Mouse (Mus musculus): ENCODE measurements around the gene Gm7138. TPM values are rescaled to one million over a fixed set of nuclear protein-coding genes. Genes with fewer than 3 reads are reported as not detected.
A peak's percentile ranks its signal among the peaks of the same experiment; 100 is the strongest.
"Not testable (repeated sequence)": the region's sequence is repeated elsewhere in the genome, so short reads cannot be mapped to it uniquely, and the experiment has no call there.

Gm7138 gene
- not detected for total RNA-seq (2021)
- long read RNA-seq, experiment 1 = 0 reads
- long read RNA-seq, experiment 2 = 0 reads

GRCm38 (mm10) chr10:77776844-77777243 is at the start of gene Gm7138:
Gene Gm7138, minus strand, starts transcription at chr10:77776944.
- DNase-seq (ENCODE audit: low spot score in 2 of 2); intact Hi-C loops (cut with DNase I): not testable (repeated sequence)

GRCm38 (mm10) chr10:77819203-77819602 is 42.5 kb upstream of the Gm7138 start:
- intact Hi-C loops (cut with DNase I) = no loop called here
- no peak for DNase-seq (ENCODE audit: low spot score in 2 of 2)

DNA sequence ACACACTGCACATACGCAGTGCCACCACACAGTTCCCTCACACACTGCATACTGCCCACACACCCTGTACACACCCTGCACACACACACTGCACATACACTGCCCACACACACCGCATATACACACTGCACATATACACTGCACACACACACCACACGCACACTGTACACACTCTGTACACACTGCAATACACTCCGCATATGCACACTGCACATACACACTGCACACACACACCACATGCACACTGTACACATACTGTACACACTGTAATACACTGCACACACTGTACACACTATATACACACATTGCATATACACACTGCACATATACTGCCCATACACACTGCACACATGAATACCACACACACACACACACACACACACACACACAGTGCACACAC is 41.8 kb upstream of the Gm7138 start:
- intact Hi-C loops (cut with DNase I) = no loop called here
- DNase-seq (ENCODE audit: low spot score in 2 of 2) = no peak

DNA sequence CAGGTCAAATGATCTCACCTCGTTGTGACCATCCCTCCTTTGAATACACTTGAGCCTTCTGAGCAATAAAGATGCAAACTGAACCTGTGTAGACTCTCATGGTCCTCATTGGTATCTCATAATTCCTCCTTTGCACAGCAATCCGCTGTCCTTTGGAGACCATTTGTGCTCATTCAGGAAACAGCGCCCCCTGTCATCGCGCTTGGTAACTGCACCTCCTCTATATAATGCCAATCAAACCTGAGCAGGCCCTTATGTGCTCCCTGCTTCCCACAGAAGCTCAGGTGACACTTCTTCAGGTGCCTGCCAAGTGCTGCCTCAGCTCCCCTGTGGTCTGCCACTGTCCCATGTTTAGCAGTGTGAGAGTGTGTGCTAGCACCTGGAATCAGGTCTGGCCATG is 38.8 kb upstream of the Gm7138 start:
- intact Hi-C loops (cut with DNase I) = no loop called here

DNA sequence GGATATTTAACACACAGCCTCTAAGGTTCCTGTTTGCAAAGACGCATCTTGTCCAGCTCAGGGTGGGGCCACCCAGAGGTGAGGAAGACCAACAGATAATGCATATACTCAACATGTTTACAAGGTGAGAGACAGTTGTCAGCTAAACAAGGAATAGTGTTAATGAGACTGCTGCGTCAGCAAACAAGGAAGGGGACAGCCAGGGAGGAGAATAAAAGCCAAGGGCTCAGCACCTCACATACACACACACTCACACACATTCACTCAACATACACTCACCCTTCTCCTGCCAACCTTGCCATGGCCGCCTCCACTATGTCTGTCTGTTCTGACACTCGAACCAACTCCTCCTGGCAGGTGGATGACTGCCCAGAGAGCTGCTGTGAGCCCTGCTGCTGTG is 37.6 kb upstream of the Gm7138 start, which contains the start of gene Gm2696:
Gene Gm2696, plus strand, starts transcription at position 301 of the 400 bp plus-strand sequence.
- DNase-seq (ENCODE audit: low spot score in 2 of 2) = no peak
- intact Hi-C loops (cut with DNase I) = no loop called here

More for the DNA sequence above, 38.8 kb upstream of the Gm7138 start:
- DNase-seq (ENCODE audit: low spot score in 2 of 2) = peak in 1 of 2 experiments; percentile 36

GRCm38 (mm10) chr10:77811743-77812142 is 35.0 kb upstream of the Gm7138 start, which contains the start of gene Gm9507:
Gene Gm9507, minus strand, starts transcription at chr10:77811843.
- DNase-seq (ENCODE audit: low spot score in 2 of 2) = no peak
- intact Hi-C loops (cut with DNase I) = no loop called here

GRCm38 (mm10) chr10:77804095-77804494 is 27.4 kb upstream of the Gm7138 start:
- intact Hi-C loops (cut with DNase I) = no loop called here

DNA sequence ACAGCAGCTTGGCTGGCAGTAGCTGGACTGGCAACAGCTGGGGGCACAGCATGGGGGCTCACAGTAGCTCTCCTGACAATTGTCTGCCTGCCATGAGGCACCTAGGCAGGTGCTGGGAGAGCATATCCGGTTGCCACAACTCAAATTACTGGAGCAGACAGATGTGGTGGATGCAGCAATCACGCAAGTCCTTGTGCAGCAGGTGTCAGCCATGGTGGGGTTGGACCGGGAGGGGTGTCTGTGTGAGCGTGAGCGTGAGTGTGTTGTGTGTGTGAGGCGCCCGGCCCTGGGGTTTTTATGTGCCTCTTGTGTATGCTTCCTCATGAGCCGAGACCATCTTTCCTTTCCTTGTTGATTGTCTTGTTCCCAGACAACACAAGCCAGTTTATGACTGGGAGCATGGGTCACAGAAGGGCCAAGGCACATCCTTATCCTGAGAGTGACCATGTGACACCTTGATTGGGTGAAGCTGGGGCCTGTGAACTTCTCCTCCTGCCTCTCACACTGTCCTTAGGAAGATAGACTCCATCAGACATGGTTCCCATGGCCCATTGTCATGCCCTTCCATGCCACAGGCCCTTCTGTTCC is 22.3 kb upstream of the Gm7138 start, which contains the start of gene Gm19668:
Gene Gm19668, minus strand, starts transcription at position 213 of the 588 bp plus-strand sequence.
- intact Hi-C loops (cut with DNase I) = no loop called here

More at GRCm38 (mm10) chr10:77804095-77804494, 27.4 kb upstream of the Gm7138 start:
- DNase-seq (ENCODE audit: low spot score in 2 of 2) = no peak

GRCm38 (mm10) chr10:77798164-77798920 is 21.6 kb upstream of the Gm7138 start:
- DNase-seq (ENCODE audit: low spot score in 2 of 2); intact Hi-C loops (cut with DNase I): not testable (repeated sequence)

More for the DNA sequence above, 22.3 kb upstream of the Gm7138 start, which contains the start of gene Gm19668:
- no peak for DNase-seq (ENCODE audit: low spot score in 2 of 2)

DNA sequence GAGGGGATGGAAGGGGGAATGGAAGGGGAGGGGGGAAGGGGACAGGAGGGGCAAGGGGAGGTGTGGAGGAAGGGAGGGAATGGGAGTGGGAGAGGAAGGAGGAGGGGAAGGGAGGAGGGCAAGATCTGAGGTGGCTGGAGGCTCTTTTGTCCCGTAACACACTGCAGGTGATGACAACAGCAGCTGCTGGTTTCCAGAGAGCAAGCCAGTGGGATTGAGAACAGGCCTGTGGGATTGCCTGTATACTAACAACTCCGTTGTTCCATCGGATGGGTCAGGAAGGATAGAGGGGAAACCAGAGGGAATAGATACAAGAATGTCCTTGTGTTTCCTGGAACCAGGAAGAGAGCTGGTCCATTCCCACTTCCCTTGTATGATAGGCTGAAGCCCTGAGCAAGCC is 20.9 kb upstream of the Gm7138 start:
- DNase-seq (ENCODE audit: low spot score in 2 of 2) = no peak
- intact Hi-C loops (cut with DNase I) = no loop called here

GRCm38 (mm10) chr10:77794976-77795375 is 18.2 kb upstream of the Gm7138 start, which contains the start of gene Gm9639:
Gene Gm9639, minus strand, starts transcription at chr10:77795076.
- intact Hi-C loops (cut with DNase I) = no loop called here
- no peak for DNase-seq (ENCODE audit: low spot score in 2 of 2)

- intact Hi-C loops (cut with DNase I) = no loop called here
- DNase-seq (ENCODE audit: low spot score in 2 of 2) = no peak
Measured at GRCm38 (mm10) chr10:77788621-77789020, 11.9 kb upstream of the Gm7138 start.

- not testable (repeated sequence) for DNase-seq (ENCODE audit: low spot score in 2 of 2)
Measured at GRCm38 (mm10) chr10:77787876-77788275, 11.1 kb upstream of the Gm7138 start, which contains the start of gene Gm7137. Gene Gm7137, minus strand, starts transcription at chr10:77788200.

DNA sequence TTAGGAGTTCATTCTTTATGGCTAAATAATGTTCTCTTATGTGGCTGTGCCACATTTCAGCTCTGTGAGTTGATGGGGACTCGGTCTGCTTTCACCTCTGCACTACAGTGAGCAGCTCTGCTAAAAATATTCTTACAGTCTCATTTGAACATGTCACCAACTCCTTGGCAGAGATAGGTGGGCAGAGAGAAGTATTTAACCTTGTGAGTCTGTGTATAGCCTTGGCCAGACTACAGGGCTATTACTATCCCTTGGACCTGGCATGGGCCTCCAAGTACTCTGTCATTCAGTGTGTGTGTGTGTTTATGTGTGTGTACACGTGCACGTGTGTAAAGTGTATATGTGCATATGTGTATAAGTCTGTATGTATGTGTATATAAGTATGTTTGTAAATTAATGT is 6.7 kb upstream of the Gm7138 start:
- DNase-seq (ENCODE audit: low spot score in 2 of 2); intact Hi-C loops (cut with DNase I): not testable (repeated sequence)

More at GRCm38 (mm10) chr10:77787876-77788275, 11.1 kb upstream of the Gm7138 start, which contains the start of gene Gm7137:
- intact Hi-C loops (cut with DNase I) = not testable (repeated sequence)

- DNase-seq (ENCODE audit: low spot score in 2 of 2); intact Hi-C loops (cut with DNase I): not testable (repeated sequence)
Measured at GRCm38 (mm10) chr10:77782442-77782841, 5.7 kb upstream of the Gm7138 start, which contains the start of gene Gm3250. Gene Gm3250, minus strand, starts transcription at chr10:77782542.

GRCm38 (mm10) chr10:77772142-77772541 is 4.6 kb downstream of the Gm7138 start:
- intact Hi-C loops (cut with DNase I); DNase-seq (ENCODE audit: low spot score in 2 of 2): not testable (repeated sequence)

GRCm38 (mm10) chr10:77771225-77771624 is 5.5 kb downstream of the Gm7138 start, which contains the start of gene Gm3238:
Gene Gm3238, minus strand, starts transcription at chr10:77771325.
- DNase-seq (ENCODE audit: low spot score in 2 of 2); intact Hi-C loops (cut with DNase I): not testable (repeated sequence)

GRCm38 (mm10) chr10:77769727-77770126 is 7.0 kb downstream of the Gm7138 start:
- intact Hi-C loops (cut with DNase I) = no loop called here
- no peak for DNase-seq (ENCODE audit: low spot score in 2 of 2)

DNA sequence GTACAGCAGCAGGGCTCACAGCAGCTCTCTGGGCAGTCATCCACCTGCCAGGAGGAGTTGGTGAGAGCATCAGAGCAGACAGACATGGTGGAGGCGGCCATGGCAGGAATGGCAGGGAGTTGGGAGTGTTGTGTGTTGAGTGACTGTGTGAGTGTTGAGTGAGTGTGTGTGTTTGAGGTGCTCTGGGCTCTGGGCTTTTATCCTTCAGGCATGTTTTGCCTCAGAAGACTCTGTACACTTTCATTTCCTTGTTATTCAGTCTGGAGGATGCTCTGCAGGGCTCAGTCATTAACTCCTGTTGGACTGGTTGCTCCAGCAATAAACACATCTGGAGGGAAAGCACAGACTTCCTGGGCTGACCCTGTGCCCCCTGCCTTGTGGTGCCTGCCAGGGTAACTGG is 17.2 kb downstream of the Gm7138 start, which contains the start of gene Gm3233:
Gene Gm3233, minus strand, starts transcription at position 101 of the 400 bp plus-strand sequence.
- DNase-seq (ENCODE audit: low spot score in 2 of 2); intact Hi-C loops (cut with DNase I): not testable (repeated sequence)

GRCm38 (mm10) chr10:77753448-77753847 is 23.3 kb downstream of the Gm7138 start:
- intact Hi-C loops (cut with DNase I) = no loop called here

More at GRCm38 (mm10) chr10:77753448-77753847, 23.3 kb downstream of the Gm7138 start:
- DNase-seq (ENCODE audit: low spot score in 2 of 2) = no peak

Measured in left cerebral cortex, postnatal 14 days (tissue).